Mouse (Mus musculus) hindbrain, embryonic 14.5 days (tissue): ENCODE data around the gene Zfp652. TPM values are rescaled to one million over a fixed set of nuclear protein-coding genes. Genes with fewer than 3 reads are reported as not detected.

ENCODE experiments used
- ATAC-seq: fragments of 200-750 bp; cut with Nextera tagmentation; 2 replicates; pipeline ENCODE4 v1.8.0; 2017; ENCODE audit warnings: moderate number of reproducible peaks, mild to moderate bottlenecking, moderate TSS enrichment, moderate library complexity; ENCODE audit not compliant: low FRiP score
- DNase-seq: peaks from one replicate; pipeline ENCODE4 v3.0.0-alpha.2; 2015; ENCODE audit warnings: low spot score
- H3K27ac ChIP-seq: fragments of 300-500 bp; sonication (generic); 2 replicates; pipeline ENCODE4 v1.5.1; 2014; ENCODE audit warnings: mild to moderate bottlenecking, moderate library complexity
- H3K27me3 ChIP-seq: fragments of 300-500 bp; sonication (generic); 2 replicates; pipeline ENCODE4 v1.6.1; 2014; ENCODE audit warnings: mild to moderate bottlenecking, low read length, mixed read lengths; ENCODE audit not compliant: control insufficient read depth, insufficient read depth
- H3K36me3 ChIP-seq: fragments of 300-500 bp; sonication (generic); replicated peaks from 2 replicates; pipeline ENCODE4 v1.6.1; 2014; ENCODE audit not compliant: control insufficient read depth, insufficient read depth
- H3K4me1 ChIP-seq: fragments of 300-500 bp; sonication (generic); replicated peaks from 2 replicates; pipeline ENCODE4 v1.6.1; 2014; ENCODE audit warnings: antibody characterized with exemption, low read length, mixed read lengths; ENCODE audit not compliant: control insufficient read depth, insufficient read depth
- H3K4me2 ChIP-seq: fragments of 300-500 bp; sonication (generic); replicated peaks from 2 replicates; pipeline ENCODE4 v1.6.1; 2014; ENCODE audit warnings: mild to moderate bottlenecking, moderate library complexity
- H3K4me3 ChIP-seq: fragments of 300-500 bp; sonication (generic); replicated peaks from 2 replicates; pipeline ENCODE4 v1.5.1; 2014; ENCODE audit warnings: mild to moderate bottlenecking, low read length
- H3K9ac ChIP-seq: fragments of 300-500 bp; sonication (generic); 2 replicates; pipeline ENCODE4 v1.6.1; 2014
- H3K9me3 ChIP-seq: fragments of 300-500 bp; sonication (generic); 2 replicates; pipeline ENCODE4 v1.6.1; 2016; ENCODE audit warnings: low read length; ENCODE audit not compliant: control insufficient read depth
- whole genome bisulfite sequencing: fragments of 180-500 bp; shearing (Covaris S2); extraction: QIAGEN DNeasy Blood & Tissue Kit; methylation state at CpG from one replicate; pipeline ENCODE4 v1.1.7; 2014; 5-methylcytosine and 5-hydroxymethylcytosine counted together
- polyA plus RNA-seq: library from polyadenylated mRNA; unstranded; fragments of >200 nt; fragmentation: Nextera tagmentation; extraction: Ambion mirVana; gene quantifications from 2 replicates; pipeline ENCODE4 v1.2.1, GENCODE M21; 2014

Gene Zfp652
- polyA plus RNA-seq, 1 experiment from 2014 or later, result 12.8 TPM

DNA sequence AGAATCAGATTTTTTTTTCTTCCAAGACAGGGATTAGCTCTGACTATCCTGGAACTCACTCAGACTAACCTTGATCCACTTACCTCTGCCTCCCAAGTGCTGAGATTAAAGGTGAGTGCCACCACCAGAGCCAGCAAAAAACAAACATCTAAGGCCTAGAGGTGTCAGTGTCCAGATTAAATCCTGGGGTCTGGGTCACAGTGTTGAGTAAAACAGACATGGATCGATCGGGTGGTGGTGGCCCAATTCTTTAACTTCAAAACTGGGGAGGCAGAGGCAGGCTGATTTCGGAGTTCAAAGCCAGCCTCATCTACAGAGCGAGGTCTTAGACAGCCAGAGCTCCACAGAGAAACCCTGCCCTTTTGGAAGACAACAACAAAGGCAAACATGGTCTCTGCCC is 110.0 kb downstream of the Zfp652 start:
- Histone ChIP-seq H3K9ac (no peak overlapping the region), H3K27me3 (peaks cover 35% of the 10 kb centered on the region), H3K27ac (no peak overlapping the region), H3K4me3 (no peak overlapping the region), H3K4me1 (no peaks in the 10 kb centered on the region; the same call in 1 of the 2 replicates), H3K9me3 (no peaks in the 10 kb centered on the region), H3K36me3 (no peaks in the 10 kb centered on the region), H3K4me2 (no peak overlapping the region)
- ATAC-seq (no peak), DNase-seq (no peak)
- WGBS, result 93% methylated on average over 4 of the region's 4 CpGs

DNA sequence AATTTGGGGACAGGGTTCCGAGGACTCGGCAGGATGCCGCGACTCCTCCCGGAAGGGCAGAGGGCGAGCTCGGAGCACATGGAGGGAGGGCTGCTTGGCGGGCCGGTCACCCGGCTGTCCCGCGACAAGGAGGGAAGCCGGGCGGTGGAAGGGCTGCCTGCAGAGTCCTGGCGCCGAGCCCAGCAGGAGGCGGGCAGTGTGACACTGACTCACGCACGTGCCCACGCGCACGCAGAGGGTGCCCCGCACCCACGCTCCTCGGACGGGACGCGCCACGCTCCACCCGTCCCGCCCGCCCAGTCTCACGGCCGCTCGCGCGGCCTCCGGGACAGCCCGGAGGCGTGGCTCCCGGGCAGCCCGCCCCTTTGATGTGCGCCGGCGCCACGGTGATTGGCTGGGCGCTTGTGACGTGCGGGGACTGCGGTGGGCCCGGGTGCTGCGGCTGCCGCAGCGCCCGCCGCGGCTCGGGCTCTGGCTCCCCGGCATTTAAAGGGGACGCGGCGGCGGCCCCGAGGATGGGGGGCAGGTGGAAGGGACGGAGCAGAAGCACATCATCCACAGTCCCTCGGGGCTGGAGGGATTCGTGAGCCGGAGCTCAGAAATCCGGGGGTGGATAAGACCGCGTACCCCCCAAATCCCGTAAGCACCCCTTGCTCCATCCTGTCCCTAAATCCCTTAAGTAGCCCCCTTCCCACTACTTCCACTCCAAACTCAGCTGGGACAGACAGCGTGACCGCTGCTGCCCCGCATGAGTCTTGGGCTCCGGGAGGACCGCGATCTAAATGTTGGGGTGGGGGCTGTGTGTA is 111.8 kb downstream of the Zfp652 start, which contains the start of gene Phospho1:
TSS of gene Phospho1 (plus strand) at position 429 of the 806 bp plus-strand sequence.
- Histone ChIP-seq H3K9me3 (no peaks in the 10 kb centered on the region), H3K4me2 (peak within 1 kb of the TSS; percentile 75), H3K4me1 (no peaks in the 10 kb centered on the region; the same call in 1 of the 2 replicates), H3K27me3 (peaks cover 52% of the 10 kb centered on the region), H3K27ac (no peak within 1 kb of the TSS), H3K36me3 (no peaks in the 10 kb centered on the region), H3K9ac (peak within 1 kb of the TSS; percentile 61), H3K4me3 (peak within 1 kb of the TSS; percentile 54)
- 0% methylated on average over 58 of the region's 78 CpGs for WGBS
- DNase-seq, result peak; percentile 91
- peak; percentile 97 for ATAC-seq

DNA sequence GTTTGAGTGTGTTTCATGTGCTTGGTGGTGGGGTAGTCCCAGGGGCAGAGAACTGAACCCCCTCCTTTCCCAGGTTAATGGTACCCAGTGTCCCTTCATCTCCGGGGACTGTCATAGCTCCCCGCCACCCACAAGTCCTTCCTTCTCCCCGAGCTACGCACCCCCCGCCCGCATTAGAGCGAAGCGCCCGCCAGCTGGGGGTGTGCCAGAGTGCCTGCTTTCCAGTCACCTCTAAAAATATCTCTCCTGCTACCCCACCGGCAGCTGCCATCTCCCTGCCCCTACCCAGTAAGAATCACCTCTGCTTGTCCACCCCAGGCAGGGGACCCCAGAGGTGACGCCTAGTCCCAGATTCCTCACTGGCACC is 112.4 kb downstream of the Zfp652 start:
- ATAC-seq, result no peak; the same call in 1 of the 2 replicates
- H3K4me2 ChIP-seq, result peak overlapping the region; percentile 75
- H3K9ac ChIP-seq, result peak overlapping the region; percentile 61
- H3K4me3 ChIP-seq, result peak overlapping the region; percentile 54
- no peak for DNase-seq
- H3K27ac ChIP-seq, result no peak overlapping the region
- 1% methylated on average over 11 of the region's 11 CpGs for WGBS
- peaks cover 58% of the 10 kb centered on the region for H3K27me3 ChIP-seq
- no peaks in the 10 kb centered on the region for H3K9me3 ChIP-seq
- H3K36me3 ChIP-seq, result no peaks in the 10 kb centered on the region
- H3K4me1 ChIP-seq, result no peaks in the 10 kb centered on the region; the same call in 1 of the 2 replicates

DNA sequence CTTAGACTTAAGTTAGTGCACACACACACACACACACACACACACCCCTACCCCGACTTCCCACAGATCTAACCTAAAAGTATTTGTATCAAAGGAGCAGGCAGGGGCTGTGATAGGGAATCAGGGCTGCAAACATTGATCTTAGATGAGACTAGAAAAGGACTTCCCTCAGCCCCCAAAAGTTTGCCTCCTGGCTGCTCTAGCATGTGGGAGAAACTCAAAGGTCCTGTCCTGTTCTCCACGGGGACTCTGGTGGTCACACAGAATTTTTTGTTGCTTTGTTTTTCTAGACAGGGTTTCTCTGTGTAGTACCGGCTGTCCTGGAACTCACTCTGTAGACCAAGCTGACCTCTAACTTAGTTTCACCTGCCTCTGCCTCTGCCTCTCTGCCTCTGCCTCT is 113.2 kb downstream of the Zfp652 start:
- Histone ChIP-seq H3K27ac (no peak overlapping the region), H3K4me2 (no peak overlapping the region), H3K4me3 (no peak overlapping the region), H3K36me3 (no peaks in the 10 kb centered on the region), H3K4me1 (peaks cover 4% of the 10 kb centered on the region; the same call in 1 of the 2 replicates), H3K9ac (no peak overlapping the region), H3K9me3 (no peaks in the 10 kb centered on the region), H3K27me3 (peaks cover 65% of the 10 kb centered on the region)
- WGBS, result 48% methylated on average over 3 of the region's 3 CpGs
- ATAC-seq (no peak), DNase-seq (no peak)

DNA sequence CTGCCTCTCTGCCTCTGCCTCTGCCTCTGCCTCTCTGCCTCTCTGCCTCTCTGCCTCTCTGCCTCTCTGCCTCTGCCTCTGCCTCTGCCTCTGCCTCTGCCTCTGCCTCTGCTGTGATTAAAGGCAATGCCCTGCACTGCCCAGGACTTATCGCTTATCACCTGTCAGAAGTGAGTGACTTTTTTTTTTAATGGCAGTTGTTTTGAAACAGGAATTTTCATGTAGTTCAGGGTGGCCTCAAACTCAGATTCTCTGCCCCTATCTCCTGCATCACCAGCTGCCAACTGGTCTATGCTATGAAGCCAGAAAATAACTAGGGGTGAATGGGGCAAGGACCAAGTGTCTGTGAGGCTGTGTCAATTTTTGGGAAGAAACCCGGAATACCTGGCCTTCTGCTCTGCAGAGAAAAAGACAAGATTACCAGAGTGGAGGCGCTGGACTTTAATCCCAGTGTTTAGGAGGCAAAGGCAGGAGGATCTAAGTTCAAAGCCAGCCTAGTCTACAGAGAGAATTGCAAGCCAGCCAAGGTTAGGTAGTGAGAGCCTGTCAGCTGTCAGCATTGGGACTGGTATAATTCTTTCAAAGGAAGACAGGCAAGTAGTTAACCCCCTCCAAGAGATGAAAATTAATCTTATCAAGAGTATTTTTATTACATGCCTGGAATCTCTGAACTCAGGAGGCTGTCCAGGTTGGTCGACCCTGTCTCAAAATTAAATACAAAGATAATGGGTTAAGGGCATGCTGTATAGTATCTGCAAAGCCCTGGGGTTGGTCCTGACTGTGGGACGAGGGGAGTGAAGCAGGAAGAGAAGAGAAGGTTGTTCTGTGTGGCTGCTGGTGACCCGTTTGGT is 114.1 kb downstream of the Zfp652 start:
- WGBS, result 55% methylated on average over 6 of the region's 6 CpGs
- H3K27ac ChIP-seq, result no peak overlapping the region
- DNase-seq (no peak), ATAC-seq (no peak)
- peaks cover 11% of the 10 kb centered on the region; the same call in 1 of the 2 replicates for H3K4me1 ChIP-seq
- H3K27me3 ChIP-seq, result peaks cover 75% of the 10 kb centered on the region
- H3K4me3 ChIP-seq, result no peak overlapping the region
- H3K9me3 ChIP-seq, result no peaks in the 10 kb centered on the region
- no peak overlapping the region for H3K9ac ChIP-seq
- H3K36me3 ChIP-seq, result no peaks in the 10 kb centered on the region
- no peak overlapping the region for H3K4me2 ChIP-seq

DNA sequence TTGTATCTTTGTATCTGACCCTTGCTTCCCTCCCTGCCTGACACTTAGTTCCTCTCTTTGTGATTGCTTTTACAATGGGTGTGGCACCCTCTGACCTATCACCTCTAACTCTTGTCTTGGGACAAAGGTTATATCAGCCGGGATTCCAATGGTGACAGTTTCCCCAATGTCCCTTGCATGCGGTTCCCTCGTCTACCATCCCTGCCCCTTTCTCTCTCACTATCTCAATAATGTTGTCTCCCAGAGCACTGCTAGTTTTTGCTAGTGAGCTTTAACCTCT is 114.6 kb downstream of the Zfp652 start:
- H3K27me3 ChIP-seq, result peaks cover 80% of the 10 kb centered on the region
- 17% methylated on average over 3 of the region's 3 CpGs for WGBS

DNA sequence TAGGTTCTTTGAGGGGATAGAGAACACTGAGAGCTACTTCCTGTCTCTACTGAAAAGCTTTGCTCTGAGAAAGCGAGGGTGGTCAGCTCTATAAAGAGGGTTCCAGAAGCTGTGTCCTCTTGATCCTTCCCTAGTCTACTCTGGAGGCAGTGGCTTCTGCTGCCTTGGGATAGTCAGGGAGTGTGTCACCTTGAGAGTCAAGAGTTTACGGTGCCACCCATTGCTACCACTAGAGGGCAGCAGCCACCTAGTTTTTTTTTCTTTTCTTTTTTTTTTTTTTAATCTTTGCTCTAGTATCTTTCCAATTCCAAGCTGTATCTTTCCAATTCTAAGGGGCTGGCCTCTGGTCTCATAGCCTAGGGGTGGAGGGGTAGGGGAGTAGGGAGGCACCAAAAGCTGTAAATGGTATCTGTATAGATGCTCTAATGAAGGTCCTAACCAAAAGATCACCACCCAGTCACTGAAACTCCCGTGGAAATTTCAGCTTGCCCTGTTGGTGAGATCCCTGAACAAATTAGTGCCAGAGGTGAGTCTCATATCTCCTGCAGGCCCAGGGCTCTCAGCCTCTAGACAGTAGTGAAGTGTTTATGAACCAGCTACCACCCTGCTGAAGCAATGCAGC is 115.1 kb downstream of the Zfp652 start:
- Histone ChIP-seq H3K4me1 (peaks cover 11% of the 10 kb centered on the region; the same call in 1 of the 2 replicates), H3K36me3 (no peaks in the 10 kb centered on the region), H3K4me2 (no peak overlapping the region), H3K27me3 (peaks cover 83% of the 10 kb centered on the region), H3K27ac (no peak overlapping the region), H3K9ac (no peak overlapping the region), H3K9me3 (no peaks in the 10 kb centered on the region), H3K4me3 (no peak overlapping the region)
- DNase-seq, result peak; percentile 87
- WGBS, result 18% methylated on average over 3 of the region's 3 CpGs
- no peak for ATAC-seq

More for the DNA sequence above, 114.6 kb downstream of the Zfp652 start:
- Histone ChIP-seq H3K27ac (no peak overlapping the region), H3K9me3 (no peaks in the 10 kb centered on the region), H3K4me3 (no peak overlapping the region), H3K4me2 (no peak overlapping the region), H3K36me3 (no peaks in the 10 kb centered on the region), H3K9ac (no peak overlapping the region), H3K4me1 (peaks cover 11% of the 10 kb centered on the region; the same call in 1 of the 2 replicates)
- ATAC-seq (no peak), DNase-seq (no peak)

DNA sequence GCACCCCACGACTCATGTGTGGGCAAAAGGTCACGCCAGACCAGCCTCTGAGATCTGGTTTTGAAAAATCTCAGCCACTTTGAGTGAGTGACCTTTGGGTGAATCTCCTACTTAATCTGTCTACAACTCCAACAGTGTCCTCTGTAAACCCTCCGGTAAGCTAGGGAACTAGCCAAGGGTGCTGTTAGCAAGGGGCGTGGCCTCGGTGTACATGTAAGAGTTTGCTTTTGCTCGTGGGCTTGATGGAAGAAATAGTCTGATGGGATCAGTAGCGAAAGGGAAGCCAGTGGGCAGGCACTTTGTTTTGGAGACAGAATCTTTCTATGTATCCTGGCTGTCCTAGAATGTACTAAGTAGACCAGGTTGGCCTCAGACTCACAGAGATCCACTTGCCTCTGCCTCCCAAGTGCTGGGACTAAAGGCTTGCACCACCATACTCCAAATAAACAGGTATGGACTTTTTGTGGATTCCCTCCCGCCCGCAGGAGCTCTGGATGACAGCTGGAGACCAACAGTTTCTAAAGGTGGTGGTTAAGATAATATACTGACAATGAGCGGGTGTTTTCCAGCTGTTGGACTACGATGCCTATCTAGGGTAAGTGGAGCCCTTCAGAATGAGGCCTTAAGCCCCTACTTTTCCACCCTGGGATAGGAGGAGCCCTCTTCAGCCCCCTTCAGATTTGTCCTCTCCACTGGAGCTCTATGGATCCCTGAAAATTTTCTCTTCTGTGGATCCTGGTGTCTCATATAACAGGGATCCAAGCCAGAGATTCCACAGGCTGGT is 115.9 kb downstream of the Zfp652 start:
- Histone ChIP-seq H3K27me3 (peaks cover 83% of the 10 kb centered on the region), H3K9ac (no peak overlapping the region), H3K4me1 (peaks cover 11% of the 10 kb centered on the region; the same call in 1 of the 2 replicates), H3K9me3 (no peaks in the 10 kb centered on the region), H3K36me3 (no peaks in the 10 kb centered on the region), H3K4me2 (no peak overlapping the region), H3K4me3 (no peak overlapping the region), H3K27ac (no peak overlapping the region)
- DNase-seq (no peak), ATAC-seq (no peak)
- WGBS, result 81% methylated on average over 11 of the region's 11 CpGs
